Mouse (Mus musculus) olfactory bulb, adult 2 months (tissue): ENCODE measurements around the gene Gja8.

Experiments used
- CTCF ChIP-seq: fragments of 200-500 bp; IDR thresholded peaks from 2 replicates; pipeline ENCODE4 v1.5.1; 2012; ENCODE audit warnings: low read depth, mild to moderate bottlenecking, low read length, moderate library complexity; ENCODE audit not compliant: insufficient read depth
- POLR2A ChIP-seq: fragments of 200-500 bp; IDR thresholded peaks from 2 replicates; pipeline ENCODE4 v1.6.1; 2012; ENCODE audit warnings: mild to moderate bottlenecking, low read depth, low read length, moderate library complexity; ENCODE audit not compliant: insufficient read depth

DNA sequence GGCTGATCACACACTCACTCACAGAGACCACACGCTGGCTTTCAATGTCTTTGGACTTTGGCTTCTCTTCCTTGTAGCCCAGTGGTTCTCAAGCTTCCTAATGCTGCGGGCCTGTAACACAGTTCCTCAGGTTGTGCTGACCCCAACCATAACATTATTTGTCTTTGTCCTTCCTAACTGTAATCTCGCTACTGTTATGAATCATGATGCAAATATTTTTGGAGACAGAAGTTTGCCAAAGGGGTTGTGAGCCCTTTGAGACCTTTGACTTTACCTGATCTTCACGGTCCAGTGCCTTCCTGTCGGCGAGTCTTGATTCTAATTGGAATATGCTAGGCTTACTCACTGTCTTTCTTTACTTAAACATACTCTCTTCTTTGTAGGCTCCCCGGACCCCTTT, 48.6 kb upstream of the Gja8 start:
- TF ChIP-seq CTCF = no peak
- no peak for TF ChIP-seq POLR2A
